ENCODE assay signal across 10 mouse cellular contexts in genomic region chr16:89517635-89518034, GRCm38 (mm10). TPM values are rescaled to one million over a fixed set of nuclear protein-coding genes. Genes with fewer than 3 reads are reported as not detected.
DNase-seq lines count a peak whose midpoint lies in the region; ATAC-seq and TF ChIP-seq lines count a peak whose summit lies in the region.
"Had no signal": no experiment of that assay in that cellular context is flagged by ENCODE, and none has a peak within 500 bp of the region (broad histone marks: within the 10 kb centered on the region; RNA-seq: fewer than 3 reads in every experiment).

No protein-coding gene starts in this region.

- no peak overlapping the region for H3K4me2 ChIP-seq in midbrain, embryonic 11.5 days
- no peak overlapping the region for H3K4me2 ChIP-seq in midbrain, embryonic 13.5 days (replicated peaks)
- no peak overlapping the region for H3K4me2 ChIP-seq in stomach, postnatal 0 days (replicated peaks; ENCODE audit: low read depth)

- no peak for DNase-seq in midbrain, embryonic 11.5 days (ENCODE audit: low spot score, missing footprints)
- DNase-seq in adrenal gland, adult (ENCODE audit: inconsistent age in 2 of 2, low spot score in 1 of 2), result peak; percentile 60 to 83
- peak; percentile 10 for DNase-seq in cerebellum, adult 9-11 months
- peak; percentile 39 to 45 for DNase-seq in heart, postnatal 14 days
- peak; percentile 53 for DNase-seq in limb, embryonic 10.5 days (ENCODE audit: low spot score)
- DNase-seq in stomach, postnatal 0 days (ENCODE audit: low spot score), result peak; percentile 53

- H3K4me1 ChIP-seq in midbrain, embryonic 11.5 days (ENCODE audit: control insufficient read depth, insufficient read depth, low read length), result no peaks in the 10 kb centered on the region
- H3K4me1 ChIP-seq in midbrain, embryonic 13.5 days (replicated peaks), result no peaks in the 10 kb centered on the region; the same call in 1 of the 2 replicates
- H3K4me1 ChIP-seq in limb, embryonic 10.5 days, result no peaks in the 10 kb centered on the region
- H3K4me1 ChIP-seq in stomach, postnatal 0 days (replicated peaks; ENCODE audit: control insufficient read depth, insufficient read depth), result no peaks in the 10 kb centered on the region

- no peak overlapping the region for H3K27ac ChIP-seq in midbrain, embryonic 11.5 days (ENCODE audit: low read depth, low read length)
- H3K27ac ChIP-seq in midbrain, embryonic 13.5 days, result no peak overlapping the region
- H3K27ac ChIP-seq in limb, embryonic 10.5 days, result no peak overlapping the region
- no peak overlapping the region for H3K27ac ChIP-seq in stomach, postnatal 0 days (replicated peaks)

- peak; percentile 77 for TF ChIP-seq CTCF in stomach, postnatal 0 days (IDR thresholded peaks at IDR 0.05; ENCODE audit: low read depth)

- H3K9ac ChIP-seq in midbrain, embryonic 11.5 days (ENCODE audit: low read length), result no peak overlapping the region
- H3K9ac ChIP-seq in midbrain, embryonic 13.5 days (replicated peaks), result no peak overlapping the region
- no peak overlapping the region for H3K9ac ChIP-seq in stomach, postnatal 0 days (ENCODE audit: low read length)

- H3K4me3 ChIP-seq in midbrain, embryonic 11.5 days (ENCODE audit: low read depth, low read length), result no peak overlapping the region
- no peak overlapping the region for H3K4me3 ChIP-seq in midbrain, embryonic 13.5 days (replicated peaks)
- H3K4me3 ChIP-seq in limb, embryonic 10.5 days, result no peak overlapping the region
- no peak overlapping the region for H3K4me3 ChIP-seq in stomach, postnatal 0 days (ENCODE audit: low read depth, low read length)
- H3K4me3 ChIP-seq: erythroblast, embryonic 14.5 days had no signal

- no peak for TF ChIP-seq EP300 in stomach, postnatal 0 days (optimal IDR thresholded peaks at IDR 0.05)

- no peaks in the 10 kb centered on the region for H3K27me3 ChIP-seq in midbrain, embryonic 11.5 days (ENCODE audit: control insufficient read depth, insufficient read depth, low read length)
- no peaks in the 10 kb centered on the region for H3K27me3 ChIP-seq in midbrain, embryonic 13.5 days
- H3K27me3 ChIP-seq in limb, embryonic 10.5 days (ENCODE audit: low read depth, poor library complexity, severe bottlenecking), result no peaks in the 10 kb centered on the region
- H3K27me3 ChIP-seq in stomach, postnatal 0 days (ENCODE audit: control insufficient read depth, insufficient read depth, low read length), result no peaks in the 10 kb centered on the region

- H3K36me3 ChIP-seq in midbrain, embryonic 11.5 days (ENCODE audit: control insufficient read depth, insufficient read depth, low read length), result no peaks in the 10 kb centered on the region
- no peaks in the 10 kb centered on the region for H3K36me3 ChIP-seq in midbrain, embryonic 13.5 days
- H3K36me3 ChIP-seq in limb, embryonic 10.5 days, result no peaks in the 10 kb centered on the region
- no peaks in the 10 kb centered on the region for H3K36me3 ChIP-seq in stomach, postnatal 0 days (ENCODE audit: control insufficient read depth, insufficient read depth, low read length)

- intact Hi-C loops in heart, postnatal 14 days (cut with DNase I), result loop anchor here (5.0 kb wide), 1 partner anchor 245 kb away; no protein-coding TSS in a partner anchor

- H3K9me3 ChIP-seq in midbrain, embryonic 11.5 days (ENCODE audit: control insufficient read depth, low read length), result no peaks in the 10 kb centered on the region
- H3K9me3 ChIP-seq in midbrain, embryonic 13.5 days, result no peaks in the 10 kb centered on the region
- no peaks in the 10 kb centered on the region for H3K9me3 ChIP-seq in limb, embryonic 10.5 days (replicated peaks)
- no peaks in the 10 kb centered on the region for H3K9me3 ChIP-seq in stomach, postnatal 0 days (ENCODE audit: control insufficient read depth, low read length)

- peak; percentile 76 for ATAC-seq in midbrain, embryonic 11.5 days (ENCODE audit: low FRiP score)
- ATAC-seq in midbrain, embryonic 13.5 days, result no peak
- no peak for ATAC-seq in stomach, postnatal 0 days (ENCODE audit: low FRiP score, low TSS enrichment)

- 64% methylated on average over 9 of the region's 9 CpGs for WGBS in midbrain, embryonic 11.5 days
- WGBS in midbrain, embryonic 13.5 days, result 64% methylated on average over 9 of the region's 9 CpGs
- 63% methylated on average over 9 of the region's 9 CpGs for WGBS in limb, embryonic 10.5 days
- 56% methylated on average over 9 of the region's 9 CpGs for WGBS in stomach, postnatal 0 days

RNA-seq across cellular contexts. Expression of gene Krtap7-1, which starts 9.5 kb away (rescaled TPM):
- 0.23 TPM in 1 of 2 replicates, not detected in the other for polyA plus RNA-seq in midbrain, embryonic 11.5 days (2014; fragmentation: Nextera tagmentation; extraction: Ambion mirVana)
- polyA plus RNA-seq in midbrain, embryonic 13.5 days (2015; fragmentation: Nextera tagmentation; extraction: Ambion mirVana), result not detected in 2 replicates
- total RNA-seq in heart, postnatal 14 days (2021), result not detected
- polyA plus RNA-seq in limb, embryonic 10.5 days (2016; fragmentation: Nextera tagmentation; extraction: Ambion mirVana), result not detected in 2 replicates
- polyA plus RNA-seq in stomach, postnatal 0 days (2015; fragmentation: Nextera tagmentation; extraction: Ambion mirVana), result not detected in 2 replicates
- polyA plus RNA-seq: erythroblast, embryonic 14.5 days; liver, embryonic 16.5 days; stomach, embryonic 14.5 days had no signal

RNA-seq across cellular contexts. Expression of gene Krtap8-1, which starts 29.9 kb away (rescaled TPM):
- not detected in 2 replicates for polyA plus RNA-seq in midbrain, embryonic 11.5 days (2014; fragmentation: Nextera tagmentation; extraction: Ambion mirVana)
- not detected in 2 replicates for polyA plus RNA-seq in midbrain, embryonic 13.5 days (2015; fragmentation: Nextera tagmentation; extraction: Ambion mirVana)
- not detected for total RNA-seq in heart, postnatal 14 days (2021)
- not detected in 2 replicates for polyA plus RNA-seq in limb, embryonic 10.5 days (2016; fragmentation: Nextera tagmentation; extraction: Ambion mirVana)
- not detected in 2 replicates for polyA plus RNA-seq in stomach, postnatal 0 days (2015; fragmentation: Nextera tagmentation; extraction: Ambion mirVana)
- polyA plus RNA-seq: erythroblast, embryonic 14.5 days; liver, embryonic 16.5 days; stomach, embryonic 14.5 days had no signal

RNA-seq across cellular contexts. Expression of gene Krtap11-1, which starts 53.3 kb away (rescaled TPM):
- polyA plus RNA-seq in midbrain, embryonic 11.5 days (2014; fragmentation: Nextera tagmentation; extraction: Ambion mirVana), result not detected in 2 replicates
- not detected in 2 replicates for polyA plus RNA-seq in midbrain, embryonic 13.5 days (2015; fragmentation: Nextera tagmentation; extraction: Ambion mirVana)
- total RNA-seq in heart, postnatal 14 days (2021), result not detected
- polyA plus RNA-seq in limb, embryonic 10.5 days (2016; fragmentation: Nextera tagmentation; extraction: Ambion mirVana), result not detected in 2 replicates
- polyA plus RNA-seq in stomach, postnatal 0 days (2015; fragmentation: Nextera tagmentation; extraction: Ambion mirVana), result not detected in 2 replicates
- polyA plus RNA-seq: erythroblast, embryonic 14.5 days; liver, embryonic 16.5 days; stomach, embryonic 14.5 days had no signal
